Mouse (Mus musculus) CH12.LX (cell line): ENCODE results near the gene Zmat3. TPM values are rescaled to one million over a fixed set of nuclear protein-coding genes. Genes with fewer than 3 reads are reported as not detected.

ENCODE experiments used
- DNase-seq: peaks from one replicate; pipeline ENCODE4 v3.0.0-alpha.2; 2013; ENCODE audit errors: extremely low read depth
- H3K27ac ChIP-seq: 2 replicates; pipeline ENCODE4 v1.5.1; 2012; ENCODE audit warnings: low read depth, mild to moderate bottlenecking, control low read depth, moderate library complexity; ENCODE audit not compliant: insufficient read depth
- H3K27me3 ChIP-seq: replicated peaks from 2 replicates; pipeline ENCODE3; 2012; ENCODE audit warnings: inconsistent platforms
- H3K36me3 ChIP-seq, 2 experiments: replicated peaks in 1 of 2; 2 replicates each; pipeline versions ENCODE3 to v1.6.1; 2012; ENCODE audit warnings: inconsistent platforms in 1 of 2, low read length in 1 of 2, mild to moderate bottlenecking in 1 of 2, mixed read lengths in 1 of 2, moderate library complexity in 1 of 2; ENCODE audit not compliant: control insufficient read depth in 1 of 2, insufficient read depth in 1 of 2
- H3K4me1 ChIP-seq, 2 experiments: 2 replicates each; pipeline ENCODE4 v1.6.1; 2012; ENCODE audit warnings: inconsistent platforms in 1 of 2, moderate library complexity in 1 of 2; ENCODE audit not compliant: insufficient read depth in 2 of 2, control insufficient read depth in 1 of 2
- H3K4me2 ChIP-seq: 2 replicates; pipeline ENCODE4 v1.6.1; 2012; ENCODE audit warnings: low read depth, mild to moderate bottlenecking, control low read depth; ENCODE audit not compliant: poor library complexity, insufficient read depth, severe bottlenecking
- H3K4me3 ChIP-seq, 3 experiments: fragments of 150-350 bp in 1 of 3; sonication (generic) in 1 of 3; replicated peaks in 1 of 3; 2 replicates each; pipeline versions ENCODE3 to v1.5.1; 2011 to 2012; ENCODE audit warnings: low read depth in 2 of 3, low read length in 2 of 3, mild to moderate bottlenecking in 2 of 3, moderate library complexity in 2 of 3, control low read depth in 1 of 3, improper control_type of control experiment in 1 of 3, inconsistent platforms in 1 of 3, mixed read lengths in 1 of 3; ENCODE audit not compliant: poor library complexity in 1 of 3
- H3K79me2 ChIP-seq: replicated peaks from 2 replicates; pipeline ENCODE4 v1.6.1; 2012; ENCODE audit warnings: mild to moderate bottlenecking, moderate library complexity; ENCODE audit not compliant: control insufficient read depth, poor library complexity, insufficient read depth, severe bottlenecking; ENCODE audit errors: extremely low read depth
- H3K9ac ChIP-seq: 2 replicates; pipeline ENCODE4 v1.6.1; 2012; ENCODE audit warnings: low read depth, mild to moderate bottlenecking, control low read depth, moderate library complexity; ENCODE audit not compliant: insufficient read depth
- H3K9me3 ChIP-seq: replicated peaks from 2 replicates; pipeline ENCODE3; 2012; ENCODE audit warnings: low read length, inconsistent platforms, mixed read lengths
- BHLHE40 ChIP-seq: IDR thresholded peaks from 2 replicates; pipeline ENCODE4 v1.6.1; 2011; ENCODE audit warnings: mild to moderate bottlenecking, low read depth, low read length, improper control_type of control experiment
- CHD2 ChIP-seq: IDR thresholded peaks from 2 replicates; pipeline ENCODE4 v1.6.1; 2011; ENCODE audit warnings: low read length, improper control_type of control experiment
- CTCF ChIP-seq, 2 experiments: IDR thresholded peaks in 1 of 2; conservative IDR thresholded peaks in 1 of 2; 2 replicates each; pipeline ENCODE4 v1.5.1; 2011 to 2012; ENCODE audit warnings: low read depth in 2 of 2, low read length in 2 of 2, improper control_type of control experiment in 1 of 2, inconsistent platforms in 1 of 2, mild to moderate bottlenecking in 1 of 2, moderate library complexity in 1 of 2
- E2F4 ChIP-seq: IDR thresholded peaks from 2 replicates; pipeline ENCODE4 v1.6.1; 2011; ENCODE audit warnings: low read depth, low read length, improper control_type of control experiment; ENCODE audit not compliant: insufficient replicate concordance
- EP300 ChIP-seq: IDR thresholded peaks from 2 replicates; pipeline ENCODE4 v1.6.1; 2011; ENCODE audit warnings: low read length, improper control_type of control experiment
- ETS1 ChIP-seq: conservative IDR thresholded peaks from 2 replicates; pipeline ENCODE4 v1.6.1; 2012; ENCODE audit warnings: low read depth, mild to moderate bottlenecking, inconsistent platforms, low read length, improper control_type of control experiment, moderate library complexity
- HCFC1 ChIP-seq: IDR thresholded peaks from 2 replicates; pipeline ENCODE4 v1.6.1; 2012; ENCODE audit warnings: low read depth, mild to moderate bottlenecking, inconsistent platforms, low read length, improper control_type of control experiment
- IRF4 ChIP-seq: IDR thresholded peaks from 2 replicates; pipeline ENCODE4 v1.6.1; 2014; ENCODE audit warnings: low read depth, mild to moderate bottlenecking, inconsistent platforms, low read length, improper control_type of control experiment
- JUN ChIP-seq: IDR thresholded peaks from 2 replicates; pipeline ENCODE4 v1.6.1; 2011; ENCODE audit warnings: low read depth, mild to moderate bottlenecking, low read length, improper control_type of control experiment, moderate library complexity; ENCODE audit not compliant: insufficient read depth
- JUND ChIP-seq: conservative IDR thresholded peaks from 2 replicates; pipeline ENCODE4 v1.6.1; 2011; ENCODE audit warnings: low read depth, low read length, improper control_type of control experiment
- KAT2A ChIP-seq: IDR thresholded peaks from 2 replicates; pipeline ENCODE4 v1.6.1; 2012; ENCODE audit warnings: low read length, improper control_type of control experiment, inconsistent platforms; ENCODE audit not compliant: insufficient replicate concordance
- MAX ChIP-seq: IDR thresholded peaks from 2 replicates; pipeline ENCODE4 v1.6.1; 2011; ENCODE audit warnings: low read length, improper control_type of control experiment
- MEF2A ChIP-seq: IDR thresholded peaks from 2 replicates; pipeline ENCODE4 v1.6.1; 2014; ENCODE audit warnings: low read depth, mild to moderate bottlenecking, inconsistent platforms, low read length, improper control_type of control experiment, borderline replicate concordance
- MXI1 ChIP-seq: IDR thresholded peaks from 2 replicates; pipeline ENCODE4 v1.6.1; 2011; ENCODE audit warnings: mild to moderate bottlenecking, low read depth, low read length, improper control_type of control experiment
- MYC ChIP-seq: IDR thresholded peaks from 2 replicates; pipeline ENCODE4 v1.6.1; 2011; ENCODE audit warnings: low read depth, mild to moderate bottlenecking, improper control_type of control experiment, low read length
- NELFE ChIP-seq: IDR thresholded peaks from 2 replicates; pipeline ENCODE4 v1.6.1; 2011; ENCODE audit warnings: low read depth, low read length, improper control_type of control experiment
- NRF1 ChIP-seq: IDR thresholded peaks from 2 replicates; pipeline ENCODE4 v1.6.1; 2014; ENCODE audit warnings: low read depth, mild to moderate bottlenecking, inconsistent platforms, low read length, improper control_type of control experiment, moderate library complexity
- POLR2A ChIP-seq: IDR thresholded peaks from 2 replicates; pipeline ENCODE4 v1.6.1; 2011; ENCODE audit warnings: low read depth, mild to moderate bottlenecking, improper control_type of control experiment, low read length
- POLR2AphosphoS2 ChIP-seq: IDR thresholded peaks from 2 replicates; pipeline ENCODE4 v1.6.1; 2011; ENCODE audit warnings: low read depth, low read length, improper control_type of control experiment
- RAD21 ChIP-seq: IDR thresholded peaks from 2 replicates; pipeline ENCODE4 v1.6.1; 2011; ENCODE audit warnings: low read depth, mild to moderate bottlenecking, low read length, improper control_type of control experiment, moderate library complexity
- RCOR1 ChIP-seq: conservative IDR thresholded peaks from 2 replicates; pipeline ENCODE4 v1.6.1; 2012; ENCODE audit warnings: low read depth, mild to moderate bottlenecking, inconsistent platforms, low read length, improper control_type of control experiment
- SIN3A ChIP-seq: IDR thresholded peaks from 2 replicates; pipeline ENCODE4 v1.6.1; 2012; ENCODE audit warnings: low read length, improper control_type of control experiment, inconsistent platforms
- SMC3 ChIP-seq: IDR thresholded peaks from 2 replicates; pipeline ENCODE4 v1.6.1; 2011; ENCODE audit warnings: low read depth, low read length, improper control_type of control experiment
- TBP ChIP-seq: conservative IDR thresholded peaks from 2 replicates; pipeline ENCODE4 v1.6.1; 2011; ENCODE audit warnings: low read depth, low read length, improper control_type of control experiment
- TCF12 ChIP-seq: IDR thresholded peaks from 2 replicates; pipeline ENCODE4 v1.6.1; 2014; ENCODE audit warnings: low read depth, mild to moderate bottlenecking, inconsistent platforms, low read length, improper control_type of control experiment
- UBTF ChIP-seq: IDR thresholded peaks from 2 replicates; pipeline ENCODE4 v1.6.1; 2012; ENCODE audit warnings: low read depth, mild to moderate bottlenecking, inconsistent platforms, low read length, improper control_type of control experiment, moderate library complexity
- USF2 ChIP-seq: conservative IDR thresholded peaks from 2 replicates; pipeline ENCODE4 v1.6.1; 2011; ENCODE audit warnings: low read depth, low read length, improper control_type of control experiment
- ZKSCAN1 ChIP-seq: IDR thresholded peaks from 2 replicates; pipeline ENCODE4 v1.6.1; 2012; ENCODE audit warnings: low read depth, inconsistent platforms, low read length, improper control_type of control experiment, borderline replicate concordance
- ZMIZ1 ChIP-seq: IDR thresholded peaks from 2 replicates; pipeline ENCODE4 v1.6.1; 2012; ENCODE audit warnings: low read depth, mild to moderate bottlenecking, inconsistent platforms, low read length, improper control_type of control experiment
- ZNF384 ChIP-seq: IDR thresholded peaks from 2 replicates; pipeline ENCODE4 v1.6.1; 2012; ENCODE audit warnings: low read depth, low read length, improper control_type of control experiment, inconsistent platforms
- dilution Hi-C: fragments of 300-500 bp; cut with MboI; formaldehyde crosslinking; loops from 2 replicates; pipeline ENCODE4 v1.14.3; 2020; ENCODE audit warnings: low sequenced_read_pairs; ENCODE audit not compliant: extremely low pct_unique_long_range_greater_than_20kb, extremely low pct_ligation_motif_present
- in situ Hi-C: fragments of 300-500 bp; cut with MboI; formaldehyde crosslinking; loops from 3 replicates; pipeline ENCODE4 v1.14.3; 2019; ENCODE audit warnings: low sequenced_read_pairs, low pct_ligation_motif_present, low pct_unique_long_range_greater_than_20kb, mixed read lengths
- polyA plus RNA-seq: library from polyadenylated mRNA; unstranded; fragments of >175 nt; gene quantifications from 2 replicates; pipeline ENCODE4 v1.2.1, GENCODE M21; 2012; ENCODE audit warnings: low read depth; ENCODE audit not compliant: insufficient read length
- total RNA-seq, 2 experiments: library from RNA; depleted of rRNA; stranded (reverse); fragments of 300-350 nt in 1 of 2; fragments of >200 nt in 1 of 2; gene quantifications; 2 replicates each; pipeline ENCODE4 v1.2.3; 2012 to 2014

Zmat3 gene
- total and polyA plus RNA-seq, 3 experiments = 13.4 to 21.6 (median 17.2) TPM

DNA sequence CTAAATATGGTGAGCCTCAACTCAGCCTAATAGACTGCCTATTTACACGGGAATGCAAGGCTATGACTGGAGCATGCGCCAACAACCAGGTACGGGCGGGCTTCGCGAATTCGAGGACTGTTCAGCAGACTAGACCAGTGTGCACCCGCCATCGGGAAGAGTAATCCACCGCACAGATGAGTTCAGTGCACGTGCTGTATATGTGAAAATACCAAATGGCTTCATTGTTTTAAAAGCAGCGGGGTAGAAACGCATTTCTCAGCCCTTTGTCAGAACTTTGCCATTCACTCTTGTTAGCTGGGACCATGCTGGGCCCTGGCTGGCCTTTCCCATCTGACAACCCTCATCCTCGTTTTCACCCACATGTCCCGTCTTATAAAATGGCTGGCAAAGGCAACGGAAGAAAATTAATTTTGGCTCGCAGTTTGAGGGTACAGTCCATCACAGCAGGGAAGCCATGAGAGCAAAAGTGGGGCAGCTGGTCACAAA is 476 bp upstream of the Zmat3 start:
- TF ChIP-seq E2F4 = no peak
- no peak for TF ChIP-seq TBP
- TF ChIP-seq KAT2A = no peak
- TF ChIP-seq RCOR1 = no peak
- no peak for TF ChIP-seq USF2
- TF ChIP-seq CTCF (conservative IDR thresholded peaks at IDR 0.05 in 1 of 2, IDR thresholded peaks at IDR 0.05 in 1 of 2; ENCODE audit: low read depth in 2 of 2, low read length in 2 of 2) = no peak
- no peak for TF ChIP-seq EP300
- no peak for TF ChIP-seq TCF12
- no peak for TF ChIP-seq ZMIZ1
- no peak for TF ChIP-seq ZNF384
- no peak for TF ChIP-seq JUN
- TF ChIP-seq MAX = peak; percentile 83
- no peak for TF ChIP-seq MEF2A
- peak; percentile 45; the same call in 1 of the 2 replicates for TF ChIP-seq NRF1
- peak; percentile 69 for TF ChIP-seq BHLHE40
- TF ChIP-seq SIN3A = no peak
- TF ChIP-seq MXI1 = no peak
- peaks cover 0 to 11% of the 10 kb centered on the region in 2 experiments for H3K36me3 ChIP-seq
- no peak for DNase-seq
- in situ Hi-C loops (no loop called here), dilution Hi-C loops (no loop called here)
- H3K9ac ChIP-seq = peak overlapping the region; percentile 61
- H3K27ac ChIP-seq = no peak overlapping the region
- H3K4me3 ChIP-seq = peak overlapping the region; percentile 82 to 97 (median 84)
- no peaks in the 10 kb centered on the region for H3K9me3 ChIP-seq
- peaks cover 31% of the 10 kb centered on the region for H3K79me2 ChIP-seq
- no peaks in the 10 kb centered on the region for H3K27me3 ChIP-seq
- H3K4me2 ChIP-seq = peak overlapping the region; percentile 79
- H3K4me1 ChIP-seq = peaks cover 16 to 48% of the 10 kb centered on the region in 2 experiments

DNA sequence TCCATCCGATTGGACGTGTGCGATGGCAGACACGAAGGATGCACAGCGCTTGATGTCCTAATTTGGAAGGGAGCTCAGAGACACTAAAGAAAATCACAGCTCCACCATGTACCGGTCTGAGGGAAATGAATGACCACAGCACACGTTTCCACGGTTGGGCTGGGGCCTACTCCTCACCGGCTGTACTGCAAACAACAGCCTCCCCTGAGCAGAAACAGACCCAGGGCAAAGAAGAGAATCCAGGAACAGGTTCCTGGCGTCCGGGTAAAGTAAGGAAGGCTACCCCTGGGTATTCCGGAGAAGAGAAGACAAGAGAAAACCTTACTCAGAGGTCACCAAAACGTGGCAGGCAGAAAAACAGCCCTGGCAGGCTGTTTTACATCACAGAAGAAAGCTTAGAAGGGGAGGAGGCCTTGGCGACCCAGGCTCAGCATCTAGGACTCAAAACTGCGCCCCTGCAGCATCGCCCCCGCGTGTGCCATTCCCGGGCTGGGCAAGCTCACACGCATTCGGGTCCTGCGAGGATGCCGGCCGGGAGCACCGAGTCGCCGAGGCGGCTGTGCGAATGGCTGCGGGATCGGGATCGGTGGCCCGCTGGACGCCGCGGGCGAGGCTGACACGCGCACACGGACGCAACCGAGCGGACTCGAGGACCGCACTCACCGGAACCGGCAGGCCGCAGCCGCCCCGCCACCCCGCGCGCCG is 821 bp downstream of the Zmat3 start:
- peaks cover 7 to 22% of the 10 kb centered on the region in 2 experiments for H3K36me3 ChIP-seq
- in situ Hi-C loops = no loop called here
- peaks cover 20 to 57% of the 10 kb centered on the region in 2 experiments for H3K4me1 ChIP-seq
- H3K9ac ChIP-seq = peak overlapping the region; percentile 61
- no peaks in the 10 kb centered on the region for H3K9me3 ChIP-seq
- H3K4me3 ChIP-seq = peak overlapping the region; percentile 57 to 97 (median 84)
- no peak overlapping the region for H3K4me2 ChIP-seq
- H3K27me3 ChIP-seq = no peaks in the 10 kb centered on the region
- DNase-seq = peak; percentile 49
- H3K27ac ChIP-seq = peak overlapping the region; percentile 82
- dilution Hi-C loops = no loop called here
- TF ChIP-seq SIN3A (no peak), TBP (0 out of 2 replicates have a peak, but pooled peaks have one; percentile 12), MAX (no peak), HCFC1 (no peak), JUND (no peak), MXI1 (peak; percentile 30), BHLHE40 (peak; percentile 39; the same call in 1 of the 2 replicates), ETS1 (no peak), POLR2AphosphoS2 (no peak), JUN (no peak), IRF4 (no peak), ZKSCAN1 (no peak), SMC3 (no peak), NELFE (no peak), CHD2 (no peak), KAT2A (no peak), CTCF (conservative IDR thresholded peaks at IDR 0.05 in 1 of 2, IDR thresholded peaks at IDR 0.05 in 1 of 2; ENCODE audit: low read depth in 2 of 2, low read length in 2 of 2) (no peak), RAD21 (no peak), TCF12 (no peak), UBTF (no peak), MYC (peak; percentile 21), EP300 (no peak), USF2 (no peak), ZNF384 (no peak), POLR2A (no peak)
- peaks cover 41% of the 10 kb centered on the region for H3K79me2 ChIP-seq
